Mouse (Mus musculus) c-Kit-positive CD71-positive TER-119-positive erythroid progenitor cells, embryonic 14.5 days (primary cell): ENCODE results near the gene Gm7168.
"Not testable (repeated sequence)": the region's sequence is repeated elsewhere in the genome, so short reads cannot be mapped to it uniquely, and the experiment has no call there.

Experiments used
- DNase-seq: peaks from one replicate; pipeline ENCODE4 v3.0.0-alpha.2; 2013; ENCODE audit warnings: low spot score

Gene Gm7168

DNA sequence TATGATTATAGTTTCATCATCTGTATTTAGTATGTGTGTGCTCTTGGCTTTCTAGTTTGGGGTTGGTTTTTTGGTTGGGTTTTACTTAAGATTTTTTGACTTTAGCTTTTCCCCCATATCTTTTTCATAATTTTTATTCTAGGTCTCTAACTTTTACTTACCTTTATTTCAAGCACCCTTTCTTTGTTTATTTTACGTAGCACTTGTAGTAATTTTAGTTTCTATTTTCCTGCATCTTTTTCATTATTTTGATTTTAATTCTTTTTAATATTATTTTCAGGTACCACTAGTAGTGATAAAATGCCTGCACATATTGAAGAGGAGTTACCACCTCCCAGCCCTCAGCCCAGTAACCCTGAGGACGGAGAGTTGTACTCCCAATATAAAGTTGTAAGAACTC is at the start of gene Gm7168:
TSS of gene Gm7168 (plus strand) at position 301 of the 400 bp plus-strand sequence.
- DNase-seq, result not testable (repeated sequence)

DNA sequence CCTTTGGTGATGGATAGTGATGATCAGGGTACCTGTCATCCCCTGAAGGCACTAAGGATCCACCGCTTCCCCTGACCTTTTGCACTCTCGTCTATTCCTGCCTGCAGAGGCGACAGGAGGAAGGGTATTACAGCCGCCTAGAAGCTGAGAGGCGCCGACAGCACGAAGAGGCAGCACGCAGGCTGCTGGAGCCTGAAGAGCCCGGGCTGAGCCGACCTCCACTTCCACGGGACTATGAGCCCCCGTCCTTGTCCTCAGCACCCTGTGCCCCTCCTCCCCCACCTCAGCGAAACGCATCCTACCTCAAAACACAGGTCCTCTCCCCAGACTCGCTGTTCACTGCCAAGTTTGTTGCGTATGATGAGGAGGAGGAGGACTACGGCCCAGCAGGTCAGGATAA is 49.3 kb upstream of the Gm7168 start:
- DNase-seq, result no peak

DNA sequence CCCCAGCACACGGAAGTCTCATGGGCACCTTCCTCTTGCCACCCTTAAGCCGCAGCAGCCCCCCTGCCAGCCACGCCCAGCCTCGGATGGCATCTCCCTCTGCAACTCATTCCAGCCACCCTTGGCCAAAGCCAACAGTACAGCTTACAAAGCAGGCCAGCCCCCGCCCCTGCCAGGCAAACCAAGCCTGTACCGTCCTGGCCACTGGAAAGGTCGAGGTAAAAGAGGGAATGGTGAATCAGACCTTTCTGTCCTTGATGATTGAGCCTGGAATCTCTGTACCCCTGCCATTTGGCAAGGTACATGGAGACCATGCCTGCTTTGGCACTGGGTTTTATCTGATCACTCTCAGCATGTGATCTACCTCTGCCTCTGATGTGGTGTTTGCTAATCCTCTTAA is 48.9 kb upstream of the Gm7168 start:
- no peak for DNase-seq

DNA sequence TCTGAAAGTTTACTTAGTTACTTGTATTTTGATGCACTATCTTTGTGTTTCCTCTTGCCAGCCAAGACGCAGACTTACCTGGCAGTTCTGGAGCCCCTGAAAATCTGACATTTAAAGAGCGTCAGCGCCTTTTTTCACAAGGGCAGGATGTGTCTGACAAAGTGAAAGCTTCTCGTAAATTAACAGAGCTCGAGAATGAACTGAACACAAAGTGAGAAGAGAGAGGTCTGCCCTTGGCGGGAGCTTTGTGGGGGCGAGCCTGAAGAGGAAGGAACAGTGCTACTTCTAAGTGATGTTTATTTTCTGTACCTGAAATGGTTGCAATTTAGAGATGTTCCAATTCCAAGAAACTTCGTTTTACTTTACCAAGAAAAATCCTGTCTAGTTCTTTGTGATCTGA is 44.4 kb upstream of the Gm7168 start:
- DNase-seq, result no peak

DNA sequence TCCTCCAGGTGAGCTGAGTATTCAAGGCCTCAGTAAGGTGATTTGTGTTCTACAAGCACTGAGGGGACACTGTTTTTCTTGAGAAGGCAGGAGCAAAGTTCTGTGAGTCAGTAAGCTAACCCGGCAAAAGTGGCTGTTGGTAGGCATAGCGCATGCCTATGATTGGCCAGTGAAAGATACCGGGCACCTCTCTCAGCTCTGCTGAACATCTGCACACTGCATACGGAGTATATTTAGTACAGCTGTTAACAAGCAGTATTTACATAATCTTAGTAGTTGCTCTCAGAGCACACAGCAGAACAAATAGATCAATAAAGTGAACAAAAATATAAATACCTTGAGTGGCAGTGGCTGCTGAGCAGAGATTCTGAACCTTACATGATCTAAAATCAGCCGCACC is 41.1 kb upstream of the Gm7168 start:
- DNase-seq, result no peak

DNA sequence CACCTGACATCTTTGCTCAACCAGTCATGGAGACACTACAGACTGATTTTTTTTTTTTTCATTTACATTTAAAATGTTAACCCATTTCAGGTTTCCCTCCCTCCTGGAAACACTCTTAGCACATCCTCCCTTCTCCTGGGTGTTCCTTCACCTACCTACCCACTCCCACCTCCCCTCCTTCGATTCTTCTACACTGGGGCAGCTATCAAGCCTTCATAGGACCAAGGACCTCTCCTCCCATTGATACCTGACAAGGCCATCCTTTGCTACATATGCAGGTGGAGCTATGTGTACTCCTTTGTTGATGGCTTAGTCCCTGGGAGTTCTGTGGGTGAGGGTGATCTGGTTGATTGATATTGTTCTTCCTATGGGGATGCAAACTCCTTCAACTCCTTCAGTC is 40.5 kb upstream of the Gm7168 start:
- no peak for DNase-seq

DNA sequence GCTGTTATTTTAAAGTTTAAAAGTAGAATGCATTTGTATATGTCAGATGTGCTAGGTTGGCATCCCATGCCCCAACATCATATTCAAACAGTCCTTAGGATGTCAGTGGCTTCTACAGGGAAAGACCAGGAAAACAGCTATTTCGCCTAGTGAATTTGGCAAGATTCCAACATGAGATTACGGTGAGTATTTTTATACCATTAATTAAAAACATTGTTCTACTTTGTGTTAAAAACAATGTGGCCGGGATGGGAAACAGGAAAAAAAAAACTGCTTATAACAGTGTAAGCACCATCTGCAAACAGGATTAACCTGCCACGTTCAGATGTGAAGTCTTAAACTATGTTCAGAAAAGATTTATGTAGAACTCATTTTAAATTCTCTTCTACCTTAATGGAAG is 34.2 kb upstream of the Gm7168 start:
- DNase-seq, result no peak

DNA sequence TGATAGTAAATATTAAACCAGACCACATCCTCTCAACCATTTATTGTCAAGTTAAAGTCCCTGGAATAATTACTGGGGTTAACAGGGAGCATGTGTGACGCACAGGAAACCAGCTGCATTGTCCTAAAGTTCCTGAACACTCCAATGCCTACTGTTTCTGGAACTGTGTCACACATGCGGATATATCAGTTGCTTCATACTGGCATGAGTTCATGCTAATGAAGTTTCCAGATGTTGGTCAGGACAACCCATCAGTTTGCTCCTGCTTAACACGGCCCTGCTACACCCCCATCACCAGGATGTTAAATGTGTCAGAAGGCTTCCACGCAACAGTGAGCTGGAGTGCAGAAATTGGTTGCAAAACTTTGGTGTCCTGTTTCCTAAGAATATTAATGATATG is 33.6 kb upstream of the Gm7168 start:
- no peak for DNase-seq

DNA sequence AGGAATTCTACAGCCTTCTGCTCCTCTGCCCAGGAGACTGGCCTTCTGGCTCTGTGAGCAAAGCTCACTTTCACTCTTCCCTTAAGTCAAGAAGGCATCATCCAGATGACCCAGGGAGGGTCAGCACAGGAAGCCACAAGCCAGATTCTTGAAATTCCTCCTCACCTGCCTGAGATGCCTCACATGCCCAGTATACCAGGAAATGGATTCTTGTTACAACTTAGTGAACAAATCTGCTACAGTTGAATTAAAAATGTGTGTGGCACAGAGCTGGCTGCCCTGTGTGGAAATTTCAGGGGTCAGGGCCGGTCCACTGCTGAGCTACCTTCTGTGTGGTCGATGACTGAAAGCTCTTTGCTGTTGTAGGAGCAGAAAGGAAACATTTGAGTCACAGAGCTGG is 27.4 kb upstream of the Gm7168 start:
- no peak for DNase-seq

DNA sequence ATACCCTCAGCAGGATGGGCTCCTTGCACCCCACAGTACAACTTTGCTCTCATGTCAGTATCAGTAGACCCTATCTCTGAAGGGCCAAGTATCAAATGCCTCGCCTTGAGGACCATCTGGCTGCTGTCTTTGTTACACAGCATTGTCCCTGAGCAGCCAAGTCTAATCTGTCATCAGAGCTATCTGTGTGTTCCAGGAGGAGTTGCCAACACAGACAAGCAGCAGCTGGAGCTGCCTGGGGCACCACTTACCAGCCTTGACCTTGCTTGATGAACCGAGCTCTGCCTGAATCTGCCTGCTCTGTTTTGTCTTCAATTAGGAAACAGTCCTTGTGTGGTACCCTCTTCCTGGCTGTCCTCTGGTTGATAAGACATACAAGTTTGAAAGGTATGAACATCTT is 24.8 kb upstream of the Gm7168 start:
- DNase-seq, result no peak

DNA sequence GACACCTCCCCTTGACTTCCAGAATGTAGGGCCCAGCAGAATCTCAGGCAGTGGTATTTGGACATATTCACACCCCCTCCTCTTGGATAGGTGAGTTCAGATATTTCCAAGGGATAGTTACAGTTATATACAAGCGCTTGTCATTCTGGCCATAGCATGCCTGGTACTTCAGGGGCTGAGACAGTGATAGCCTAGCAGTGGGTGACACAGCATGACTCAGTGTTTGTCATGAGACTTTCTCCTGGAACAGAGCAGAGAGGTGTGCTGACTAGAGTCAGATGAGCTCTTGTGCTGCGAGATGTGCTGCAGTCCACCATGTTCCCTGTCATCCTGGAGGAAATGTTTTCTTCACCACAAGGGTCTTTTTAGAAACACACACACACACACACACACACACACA is 23.6 kb upstream of the Gm7168 start:
- DNase-seq, result no peak

DNA sequence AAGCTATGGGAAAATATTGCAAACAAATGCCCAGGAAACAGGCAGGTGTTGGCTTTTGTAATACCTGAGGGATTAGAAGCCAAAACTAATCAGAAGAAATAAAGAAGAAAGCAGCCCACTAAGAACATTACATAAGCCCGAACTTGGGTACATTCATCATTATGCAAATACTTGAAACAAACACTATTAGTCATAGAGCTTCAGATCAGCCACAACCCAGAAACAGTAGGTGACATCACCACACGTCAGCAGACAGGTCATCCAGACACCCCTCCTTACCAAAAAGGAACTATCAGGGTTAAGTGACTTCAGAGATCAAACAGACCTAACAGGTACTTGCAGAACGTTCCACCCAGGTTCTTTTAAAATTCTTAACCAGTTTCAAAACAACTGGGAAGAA is 22.2 kb upstream of the Gm7168 start:
- DNase-seq, result no peak

DNA sequence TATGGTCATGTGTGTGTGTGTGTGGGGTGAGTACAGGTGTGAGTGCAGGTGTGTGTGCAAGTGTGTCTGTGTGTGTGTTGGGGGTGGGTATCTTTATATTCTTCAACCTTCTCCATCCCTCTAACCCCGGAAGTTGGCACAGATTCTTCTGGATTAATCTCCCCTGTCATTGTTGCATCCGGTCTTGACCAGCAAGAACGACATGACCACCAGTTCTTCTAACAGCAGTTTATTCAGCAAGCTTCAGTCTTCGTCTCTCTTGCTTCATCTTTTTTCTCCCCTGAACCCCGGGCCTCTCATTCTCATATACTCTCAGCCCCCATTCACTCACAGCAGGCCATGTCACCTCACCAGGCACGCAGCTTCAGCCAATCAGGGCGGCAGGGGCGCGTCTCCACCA is 17.8 kb upstream of the Gm7168 start:
- DNase-seq, result no peak

DNA sequence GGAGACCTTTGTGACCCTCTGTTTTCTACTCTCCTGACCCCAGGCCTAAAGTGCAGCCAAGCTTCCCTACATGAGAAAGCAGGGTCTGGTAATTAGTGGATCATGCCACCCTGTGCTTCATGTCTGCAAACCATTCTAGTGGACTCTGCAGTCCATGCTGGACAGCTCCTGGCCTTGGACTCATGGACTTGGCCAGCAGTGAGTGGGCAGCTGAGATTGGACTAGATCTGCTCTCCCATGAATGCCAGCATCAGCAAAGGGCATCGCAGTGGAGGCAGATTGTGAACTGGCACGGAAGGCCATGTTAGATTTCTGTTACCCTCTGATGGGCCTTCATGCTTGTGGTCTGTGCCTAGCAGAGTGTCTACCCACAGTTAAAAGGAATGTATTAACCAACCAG is 12.8 kb upstream of the Gm7168 start:
- not testable (repeated sequence) for DNase-seq

DNA sequence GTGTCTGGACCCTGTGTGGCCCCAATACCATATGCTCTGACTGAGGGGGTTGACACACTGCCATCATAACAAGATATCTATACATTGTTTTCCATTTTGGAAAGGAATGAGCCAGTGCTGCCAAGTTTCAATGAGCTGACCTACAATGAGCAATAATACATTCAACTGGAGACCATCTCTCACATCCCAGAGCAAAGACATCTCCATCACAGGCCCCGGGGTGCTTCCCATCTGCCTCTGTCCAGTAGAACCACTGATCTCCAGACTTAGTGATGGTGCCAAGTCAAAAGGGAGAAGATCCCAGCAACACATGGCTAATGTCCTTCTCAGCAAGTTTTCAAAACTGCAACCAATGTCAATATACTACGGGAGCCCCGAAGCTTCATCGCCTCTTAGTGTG is 10.4 kb upstream of the Gm7168 start:
- no peak for DNase-seq

DNA sequence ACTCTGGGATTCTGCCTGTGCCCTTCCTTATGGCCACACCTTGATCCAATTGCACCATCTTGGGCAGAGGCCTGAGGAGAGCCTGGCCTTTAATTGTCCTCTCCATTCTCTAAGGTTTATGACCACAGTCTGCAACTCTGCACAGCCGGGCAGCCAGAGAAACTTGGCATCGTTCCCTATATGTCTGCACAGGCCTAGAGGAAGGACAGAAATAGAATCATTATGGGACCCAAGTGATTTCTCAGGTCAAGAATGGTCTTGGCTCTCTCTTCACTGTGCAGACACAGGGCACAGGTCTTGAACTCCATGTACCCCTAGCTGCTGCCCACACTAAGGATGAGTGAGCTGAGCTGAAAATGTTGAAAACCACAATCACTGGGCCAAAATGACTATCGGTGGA is 9.5 kb upstream of the Gm7168 start:
- DNase-seq, result no peak

DNA sequence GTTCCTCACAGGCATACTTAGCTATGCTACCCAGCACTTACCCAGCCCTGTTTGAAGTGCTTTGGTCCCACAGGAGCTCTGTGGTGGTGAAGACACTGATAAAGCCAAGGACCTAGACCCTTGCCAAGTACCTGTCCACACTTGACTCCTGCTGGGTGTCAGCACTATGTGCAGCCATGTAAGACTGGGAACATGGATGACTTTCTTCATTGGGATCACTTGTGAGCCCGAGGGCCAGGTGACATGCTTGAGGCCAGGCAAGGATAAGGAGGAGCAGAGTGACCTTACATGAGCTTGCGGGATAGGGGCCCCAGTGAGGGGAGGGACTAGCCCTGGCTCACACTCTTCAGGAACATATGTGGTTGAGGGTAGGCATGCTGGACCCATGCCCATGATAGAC is 8.9 kb upstream of the Gm7168 start:
- DNase-seq, result not testable (repeated sequence)

DNA sequence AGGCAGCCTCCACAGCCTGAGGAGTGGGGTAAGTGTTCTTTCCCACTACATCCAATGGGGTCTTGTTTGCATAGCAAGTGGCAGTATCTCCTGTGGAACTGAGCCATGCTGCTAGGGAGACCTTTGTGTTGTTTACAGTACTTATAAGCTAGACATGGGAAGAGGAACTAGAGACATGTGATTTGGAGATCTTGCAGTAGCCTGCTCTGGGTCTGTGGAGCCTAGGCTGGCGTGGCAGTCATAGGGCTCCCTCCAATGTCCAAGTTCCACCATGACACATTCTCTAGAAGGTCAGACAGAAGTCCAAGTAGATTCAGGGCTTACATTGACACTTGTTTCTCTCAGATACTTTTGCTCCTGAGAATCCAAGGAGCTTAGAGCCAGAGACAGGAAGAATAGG is 7.7 kb upstream of the Gm7168 start:
- no peak for DNase-seq

DNA sequence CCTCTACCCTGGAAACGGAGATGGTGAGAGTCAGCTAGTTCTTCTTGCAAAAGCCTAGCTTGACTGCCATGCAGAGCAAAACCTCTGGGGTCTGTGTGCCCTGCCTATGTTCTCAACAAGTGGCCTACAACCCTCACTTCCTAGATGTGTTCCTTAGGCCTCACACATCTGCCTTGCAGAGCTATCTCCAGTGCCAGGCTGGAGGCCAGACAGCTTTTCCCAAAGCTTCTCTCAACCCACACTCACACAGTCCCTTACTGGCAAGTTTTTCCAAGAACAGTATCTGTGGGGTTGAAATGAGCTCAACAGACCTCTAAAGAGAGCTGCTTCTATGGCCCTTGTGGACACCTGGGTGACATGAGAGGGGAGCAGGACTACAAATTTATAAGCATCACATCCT is 3.4 kb downstream of the Gm7168 start:
- not testable (repeated sequence) for DNase-seq

DNA sequence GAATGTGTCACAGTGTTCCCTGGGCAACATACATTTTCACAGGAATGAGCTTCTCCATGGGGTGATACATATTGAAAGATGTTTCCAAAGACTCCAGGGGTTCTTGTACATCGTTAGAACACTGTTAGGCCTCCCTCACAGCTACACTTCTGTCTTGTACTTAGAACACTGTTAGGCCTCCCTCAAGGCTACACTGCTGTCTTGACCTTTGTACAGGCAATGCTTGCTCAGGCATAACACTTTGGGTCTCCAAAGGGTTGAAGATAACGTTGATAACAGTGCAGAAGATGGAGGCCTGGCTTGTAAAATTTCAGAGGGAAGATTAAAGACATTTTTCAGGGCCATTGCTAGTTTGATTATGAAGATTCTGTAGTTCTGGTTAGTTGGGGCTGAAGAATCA is 10.0 kb downstream of the Gm7168 start:
- not testable (repeated sequence) for DNase-seq

DNA sequence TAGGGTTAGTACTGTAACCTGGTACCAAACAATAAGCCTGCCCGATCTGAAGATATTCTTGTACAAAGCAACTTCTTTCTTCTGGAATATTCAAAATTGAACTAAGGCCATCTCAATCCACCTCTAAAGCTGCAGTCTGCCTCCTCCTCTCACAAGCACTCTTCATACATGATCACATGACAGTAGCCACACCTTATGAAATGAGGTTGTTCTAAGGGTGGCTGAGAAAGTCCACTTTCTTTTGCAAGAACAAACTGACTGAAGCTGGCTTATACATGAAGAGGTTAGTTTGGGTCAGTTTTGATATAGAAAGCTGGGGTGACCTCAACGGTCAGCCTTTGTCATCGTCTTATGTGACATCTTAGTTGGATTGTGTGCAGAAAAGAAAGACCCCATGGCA is 14.1 kb downstream of the Gm7168 start:
- not testable (repeated sequence) for DNase-seq

DNA sequence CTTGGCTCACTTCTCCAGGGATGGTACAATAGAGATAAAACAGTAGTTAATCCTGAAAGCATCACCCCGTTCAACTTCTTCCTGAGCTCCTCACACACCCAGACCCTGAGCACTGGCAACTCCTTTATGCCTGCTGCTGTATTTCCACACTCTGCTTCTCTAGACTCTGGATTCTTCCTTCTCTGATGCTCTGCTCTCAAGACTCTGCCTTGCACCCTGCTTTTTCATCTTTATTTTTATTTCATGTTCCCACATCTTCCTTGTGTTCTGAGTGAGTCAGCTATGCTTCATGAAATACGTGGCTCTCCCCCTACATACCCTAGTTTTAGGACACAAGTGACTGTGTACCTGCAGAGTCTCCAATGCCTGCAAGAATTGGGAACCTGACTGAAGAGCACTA is 16.9 kb downstream of the Gm7168 start:
- DNase-seq, result not testable (repeated sequence)

DNA sequence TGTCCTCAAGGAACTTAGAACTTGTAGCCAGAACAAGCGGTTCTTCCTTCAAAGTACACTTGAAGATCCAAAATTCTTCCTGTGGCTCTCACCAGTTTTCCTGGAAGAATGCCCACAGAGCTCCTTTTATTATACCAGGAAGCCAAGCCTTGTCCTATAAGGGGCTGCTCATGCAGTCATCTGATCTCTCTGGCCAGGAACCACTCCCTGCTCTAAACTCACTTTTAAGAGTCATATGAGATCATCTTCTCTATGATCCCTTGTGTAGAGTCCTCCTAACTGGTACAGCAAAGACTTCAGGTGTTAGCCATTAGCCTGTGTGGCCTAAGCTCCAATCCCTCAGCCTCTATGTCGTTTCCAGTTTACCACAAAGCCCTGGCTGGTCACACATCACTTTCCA is 21.7 kb downstream of the Gm7168 start:
- not testable (repeated sequence) for DNase-seq

DNA sequence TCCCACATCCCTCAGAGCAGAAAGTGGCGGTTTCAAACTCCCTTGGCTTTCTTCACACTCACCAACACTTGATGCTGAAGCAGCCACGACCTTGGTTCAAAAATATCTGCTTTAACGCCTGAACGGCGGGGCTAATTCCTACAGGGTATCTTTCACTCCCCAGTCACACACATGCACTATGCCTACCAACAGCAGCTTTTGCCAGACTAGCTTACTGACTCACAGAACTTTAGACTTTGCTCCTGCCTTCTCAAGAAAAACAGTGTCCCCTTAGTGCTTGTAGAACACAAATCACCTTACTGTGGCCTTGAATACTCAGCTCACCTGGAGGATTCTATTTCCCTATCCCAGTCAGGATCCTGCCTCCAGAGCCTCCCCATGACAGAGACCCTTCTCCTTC is 22.6 kb downstream of the Gm7168 start:
- DNase-seq, result not testable (repeated sequence)

DNA sequence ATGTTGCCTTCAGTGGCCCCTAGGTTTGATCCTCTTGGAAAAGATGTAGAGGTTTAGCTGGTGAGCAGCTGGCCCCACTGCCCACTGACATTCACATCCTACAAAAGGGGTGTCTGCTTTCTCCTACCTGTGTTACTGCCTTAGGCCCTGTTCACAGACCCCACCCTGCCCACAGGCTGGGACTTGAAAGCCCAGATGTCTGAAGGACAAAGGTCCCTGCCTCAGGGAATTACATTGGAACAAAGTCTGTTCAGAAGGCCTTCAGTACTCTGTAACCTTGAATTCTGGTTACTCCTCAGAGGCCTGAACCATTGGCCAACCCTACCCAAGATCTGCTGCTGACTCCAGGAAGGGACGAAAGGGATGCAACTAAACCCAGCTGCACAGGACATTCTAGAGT is 39.5 kb downstream of the Gm7168 start:
- no peak for DNase-seq
